In genomic region chr19:46502471-46503166, GRCm38 (mm10) we compare ENCODE assay signal across 8 mouse cellular contexts. TPM values are rescaled to one million over a fixed set of nuclear protein-coding genes. Genes with fewer than 3 reads are reported as not detected.
DNase-seq lines count a peak whose midpoint lies in the region; ATAC-seq and TF ChIP-seq lines count a peak whose summit lies in the region.

No protein-coding gene starts in this region.

- peak; percentile 62 for DNase-seq in forebrain, embryonic 10.5 days (ENCODE audit: extremely low spot score, low spot score)
- peak; percentile 82 to 86 for DNase-seq in heart, postnatal 14 days
- DNase-seq in layer of hippocampus, adult 2 months (ENCODE audit: low spot score in 2 of 2), result peak; percentile 64
- peak; percentile 81 for DNase-seq in lung, adult 2 months
- peak; percentile 88 to 89 for DNase-seq in thymus, adult 18-20 months

- H3K4me3 ChIP-seq in bone marrow macrophage, adult 2 months (ENCODE audit: insufficient read depth, low read length), result peak overlapping the region; percentile 67
- peak overlapping the region; percentile 96 for H3K4me3 ChIP-seq in forebrain, embryonic 10.5 days
- peak overlapping the region; percentile 96 for H3K4me3 ChIP-seq in layer of hippocampus, adult 2 months
- H3K4me3 ChIP-seq in lung, adult 2 months (replicated peaks; ENCODE audit: extremely low read depth, low read depth, low read length), result peak overlapping the region; percentile 76

- H3K4me1 ChIP-seq in bone marrow macrophage, adult 2 months (ENCODE audit: control insufficient read depth, insufficient read depth, low read length), result peaks cover 21% of the 10 kb centered on the region
- peaks cover 69% of the 10 kb centered on the region for H3K4me1 ChIP-seq in forebrain, embryonic 10.5 days
- H3K4me1 ChIP-seq in lung, adult 2 months (ENCODE audit: control insufficient read depth, insufficient read depth, low read length), result peaks cover 24% of the 10 kb centered on the region

- H3K27me3 ChIP-seq in forebrain, embryonic 10.5 days (ENCODE audit: poor library complexity, severe bottlenecking), result no peaks in the 10 kb centered on the region

- H3K27ac ChIP-seq in bone marrow macrophage, adult 2 months (ENCODE audit: insufficient read depth, low read depth, low read length), result peak overlapping the region; percentile 99
- H3K27ac ChIP-seq in forebrain, embryonic 10.5 days, result peak overlapping the region; percentile 99
- H3K27ac ChIP-seq in layer of hippocampus, adult 2 months, result peak overlapping the region; percentile 100

- under 1% methylated on average over 53 of the region's 53 CpGs for WGBS in forebrain, embryonic 10.5 days
- WGBS in lung, adult 2 months, result under 1% methylated on average over 53 of the region's 53 CpGs

- no peaks in the 10 kb centered on the region for H3K9me3 ChIP-seq in forebrain, embryonic 10.5 days

- intact Hi-C loops in heart, postnatal 14 days (cut with DNase I), result loop anchor here (2.0 to 5.0 kb wide), 2 partner anchors 48 to 105 kb away; partner anchors contain the start of genes Actr1a and Sufu

- H3K36me3 ChIP-seq in forebrain, embryonic 10.5 days (replicated peaks), result peaks cover 34% of the 10 kb centered on the region

- no peak for TF ChIP-seq CTCF in bone marrow macrophage, adult 2 months (IDR thresholded peaks at IDR 0.05; ENCODE audit: low read depth, low read length)
- TF ChIP-seq CTCF in layer of hippocampus, adult 2 months (conservative IDR thresholded peaks at IDR 0.05), result peak; percentile 68
- no peak for TF ChIP-seq CTCF in lung, adult 2 months (IDR thresholded peaks at IDR 0.05; ENCODE audit: insufficient read depth, low read length)

- no peak for TF ChIP-seq POLR2A in bone marrow macrophage, adult 2 months (IDR thresholded peaks at IDR 0.05; ENCODE audit: borderline replicate concordance, low read depth, low read length)
- peak; percentile 66; the same call in 1 of the 2 replicates for TF ChIP-seq POLR2A in lung, adult 2 months (IDR thresholded peaks at IDR 0.05; ENCODE audit: borderline replicate concordance, extremely low read depth, low read depth, low read length)

- ATAC-seq in CD4-positive, CD25-positive, alpha-beta regulatory T cell, adult 4 months, result peak; percentile 14
- peak; percentile 33; the same call in 1 of the 2 replicates for ATAC-seq in neutrophil, adult 5-6 weeks (ENCODE audit: extremely low read depth, insufficient number of reproducible peaks, low FRiP score, poor library complexity, severe bottlenecking)

RNA-seq across cellular contexts. Expression of gene Trim8, which starts 1.1 kb away (rescaled TPM):
- polyA plus RNA-seq in CD4-positive, CD25-positive, alpha-beta regulatory T cell, adult 4 months (2017; shearing (Covaris generic)), result 10 to 100 TPM; 16.3 to 21.5 TPM
- polyA plus RNA-seq in bone marrow macrophage, adult 2 months (2012; ENCODE audit: insufficient read depth, insufficient read length, missing spikeins), result 66.3 and 69.0 TPM in 2 replicates
- 16.6 and 19.3 TPM in 2 replicates for polyA plus RNA-seq in forebrain, embryonic 10.5 days (2016; fragmentation: Nextera tagmentation; extraction: Ambion mirVana)
- 10 to 100 TPM; 47.6 to 50.0 TPM for total RNA-seq in heart, postnatal 14 days (2021)
- 100 to 1,000 TPM in 1 of 2 experiments, 10 to 100 TPM in 1; 99.9 to 108 TPM for total RNA-seq in layer of hippocampus, adult 2 months (2021)
- polyA plus RNA-seq in lung, adult 2 months (2012; rRNA removed), result 87.2 and 115 TPM in 2 replicates
- 36.7 and 47.5 TPM in 2 replicates for total RNA-seq in neutrophil, adult 5-6 weeks (2017)

Comparison
In these comparisons a context has a peak if more than half of its experiments do, and no peak if none do; other contexts are left out.
1. Peak in every context shown above with its lines: DNase-seq, ATAC-seq, H3K4me3 ChIP-seq and H3K27ac ChIP-seq.